Mouse (Mus musculus): ENCODE results near the gene 9330159F19Rik. TPM values are rescaled to one million over a fixed set of nuclear protein-coding genes. Genes with fewer than 3 reads are reported as not detected.

The 9330159F19Rik gene
- total and polyA plus RNA-seq, 3 experiments, result 0.10 to 0.68 (median 0.11) TPM

DNA sequence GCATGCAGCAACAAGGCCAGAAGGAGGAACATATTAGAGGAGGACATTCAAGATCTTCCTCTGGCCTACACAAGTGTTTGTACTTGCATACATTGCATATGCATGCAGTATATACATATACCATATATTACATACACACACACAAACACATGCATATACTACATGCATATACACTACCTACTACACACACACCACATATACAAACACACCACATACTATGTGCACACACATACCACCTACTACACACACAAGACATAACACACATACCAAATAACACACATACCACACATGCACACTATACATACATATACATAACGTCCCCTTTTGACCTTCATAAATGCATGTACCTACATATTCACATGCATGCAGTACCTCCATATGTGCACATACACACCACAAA lies 10.8 kb upstream of the 9330159F19Rik start:
- Histone ChIP-seq H3K27me3 (ENCODE audit: insufficient read depth, low read length) (peaks cover 3% of the 10 kb centered on the region; the same call in 1 of the 2 replicates), H3K9me3 (replicated peaks) (0 out of 2 replicates have a peak, but pooled peaks cover 3% of the 10 kb centered on the region), H3K4me3 (ENCODE audit: low read depth, low read length) (no peak overlapping the region), H3K36me3 (replicated peaks) (peaks cover 15% of the 10 kb centered on the region), H3K4me1 (ENCODE audit: insufficient read depth, low read depth, low read length) (peaks cover 7% of the 10 kb centered on the region; the same call in 1 of the 2 replicates)
- no peak for DNase-seq (ENCODE audit: low spot score)
- no peak for TF ChIP-seq TAL1 (conservative IDR thresholded peaks at IDR 0.05; ENCODE audit: low read depth, low read length)
- no peak for TF ChIP-seq GATA2 (IDR thresholded peaks at IDR 0.05; ENCODE audit: borderline replicate concordance, low read depth, low read length)
- no peak for TF ChIP-seq POLR2AphosphoS5 (IDR thresholded peaks at IDR 0.05; ENCODE audit: insufficient replicate concordance, low read depth, low read length)
- no peak for TF ChIP-seq GATA1 (IDR thresholded peaks at IDR 0.05; ENCODE audit: borderline replicate concordance, low read length)
- TF ChIP-seq CTCF (IDR thresholded peaks at IDR 0.05; ENCODE audit: low read depth, low read length), result no peak
- ATAC-seq (ENCODE audit: extremely low read depth, insufficient number of reproducible peaks, low FRiP score, poor library complexity, severe bottlenecking), result no peak

DNA sequence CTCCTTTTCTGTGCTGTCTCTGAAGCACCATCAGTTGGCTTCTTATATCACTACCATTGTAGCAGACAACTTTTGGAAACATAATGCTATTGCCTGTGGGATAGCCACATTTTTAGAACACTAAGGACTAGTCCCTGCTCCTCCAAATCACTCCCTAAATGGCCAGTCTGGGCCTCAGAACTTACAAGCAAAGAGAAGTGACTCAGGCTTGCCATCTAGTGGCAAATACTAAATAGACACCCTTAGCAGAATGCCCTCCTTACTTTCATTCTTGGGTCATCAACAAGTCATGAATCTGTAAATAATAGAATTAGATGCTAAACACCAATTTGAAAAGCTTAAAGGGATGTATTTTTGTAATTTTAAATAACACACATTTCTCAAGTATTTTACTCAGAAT lies 4.7 kb upstream of the 9330159F19Rik start:
- peaks cover 7% of the 10 kb centered on the region; the same call in 1 of the 2 replicates for H3K4me1 ChIP-seq (ENCODE audit: insufficient read depth, low read depth, low read length)
- no peaks in the 10 kb centered on the region for H3K9me3 ChIP-seq (replicated peaks)
- DNase-seq (ENCODE audit: low spot score) (peak; percentile 18), ATAC-seq (ENCODE audit: extremely low read depth, insufficient number of reproducible peaks, low FRiP score, poor library complexity, severe bottlenecking) (peak; percentile 34; the same call in 1 of the 2 replicates)
- H3K27me3 ChIP-seq (ENCODE audit: insufficient read depth, low read length), result no peaks in the 10 kb centered on the region
- no peak overlapping the region for H3K4me3 ChIP-seq (ENCODE audit: low read depth, low read length)
- H3K36me3 ChIP-seq (replicated peaks), result no peaks in the 10 kb centered on the region
- peak; percentile 30; the same call in 1 of the 2 replicates for TF ChIP-seq CTCF (IDR thresholded peaks at IDR 0.05; ENCODE audit: low read depth, low read length)
- no peak for TF ChIP-seq GATA1 (IDR thresholded peaks at IDR 0.05; ENCODE audit: borderline replicate concordance, low read length)
- TF ChIP-seq GATA2 (IDR thresholded peaks at IDR 0.05; ENCODE audit: borderline replicate concordance, low read depth, low read length), result no peak
- no peak for TF ChIP-seq TAL1 (conservative IDR thresholded peaks at IDR 0.05; ENCODE audit: low read depth, low read length)
- no peak for TF ChIP-seq POLR2AphosphoS5 (IDR thresholded peaks at IDR 0.05; ENCODE audit: insufficient replicate concordance, low read depth, low read length)

- no peaks in the 10 kb centered on the region for H3K27me3 ChIP-seq (ENCODE audit: insufficient read depth, low read length)
- H3K4me3 ChIP-seq (ENCODE audit: low read depth, low read length), result no peak overlapping the region
- TF ChIP-seq POLR2AphosphoS5 (IDR thresholded peaks at IDR 0.05; ENCODE audit: insufficient replicate concordance, low read depth, low read length) (no peak), TAL1 (conservative IDR thresholded peaks at IDR 0.05; ENCODE audit: low read depth, low read length) (no peak), GATA1 (IDR thresholded peaks at IDR 0.05; ENCODE audit: borderline replicate concordance, low read length) (no peak), CTCF (IDR thresholded peaks at IDR 0.05; ENCODE audit: low read depth, low read length) (no peak), GATA2 (IDR thresholded peaks at IDR 0.05; ENCODE audit: borderline replicate concordance, low read depth, low read length) (no peak)
- DNase-seq (ENCODE audit: low spot score), result no peak
- H3K4me1 ChIP-seq (ENCODE audit: insufficient read depth, low read depth, low read length), result peaks cover 7% of the 10 kb centered on the region; the same call in 1 of the 2 replicates
- no peak for ATAC-seq (ENCODE audit: extremely low read depth, insufficient number of reproducible peaks, low FRiP score, poor library complexity, severe bottlenecking)
- H3K36me3 ChIP-seq (replicated peaks), result no peaks in the 10 kb centered on the region
- no peaks in the 10 kb centered on the region for H3K9me3 ChIP-seq (replicated peaks)
These were observed 2.7 kb upstream of the 9330159F19Rik start for GRCm38 (mm10) chr10:29208735-29209134.

- no peaks in the 10 kb centered on the region for H3K4me1 ChIP-seq (ENCODE audit: insufficient read depth, low read depth, low read length)
- DNase-seq (ENCODE audit: low spot score) (no peak), ATAC-seq (ENCODE audit: extremely low read depth, insufficient number of reproducible peaks, low FRiP score, poor library complexity, severe bottlenecking) (no peak)
- TF ChIP-seq CTCF (IDR thresholded peaks at IDR 0.05; ENCODE audit: low read depth, low read length), result no peak
- H3K27me3 ChIP-seq (ENCODE audit: insufficient read depth, low read length), result no peaks in the 10 kb centered on the region
- H3K4me3 ChIP-seq (ENCODE audit: low read depth, low read length), result no peak overlapping the region
- H3K36me3 ChIP-seq (replicated peaks), result no peaks in the 10 kb centered on the region
- no peaks in the 10 kb centered on the region for H3K9me3 ChIP-seq (replicated peaks)
These were observed 2.2 kb downstream of the 9330159F19Rik start for GRCm38 (mm10) chr10:29213534-29214100.

DNA sequence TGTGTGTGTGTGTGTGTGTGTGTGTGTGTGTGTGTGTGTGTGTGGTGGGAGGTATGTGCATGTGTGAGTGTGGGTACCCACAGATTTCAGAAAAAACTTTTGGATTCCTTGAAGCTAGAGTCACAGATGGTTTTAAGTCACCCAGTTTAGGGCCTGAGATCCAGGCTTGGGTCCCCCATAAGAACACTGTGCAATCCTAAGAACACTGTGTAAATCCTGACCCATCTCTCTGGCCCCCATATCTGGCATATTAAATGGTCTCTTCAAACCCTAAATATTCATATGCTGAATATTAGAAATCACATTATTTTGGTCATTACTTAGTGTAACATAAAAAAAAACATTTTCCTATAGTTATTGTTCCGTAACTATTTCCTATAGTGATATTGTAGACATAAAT lies 5.6 kb downstream of the 9330159F19Rik start:
- no peak for TF ChIP-seq POLR2AphosphoS5 (IDR thresholded peaks at IDR 0.05; ENCODE audit: insufficient replicate concordance, low read depth, low read length)
- no peak for TF ChIP-seq TAL1 (conservative IDR thresholded peaks at IDR 0.05; ENCODE audit: low read depth, low read length)
- TF ChIP-seq GATA1 (IDR thresholded peaks at IDR 0.05; ENCODE audit: borderline replicate concordance, low read length), result no peak
- TF ChIP-seq CTCF (IDR thresholded peaks at IDR 0.05; ENCODE audit: low read depth, low read length), result no peak
- no peak for TF ChIP-seq GATA2 (IDR thresholded peaks at IDR 0.05; ENCODE audit: borderline replicate concordance, low read depth, low read length)
- H3K9me3 ChIP-seq (replicated peaks), result no peaks in the 10 kb centered on the region
- H3K4me3 ChIP-seq (ENCODE audit: low read depth, low read length), result no peak overlapping the region
- no peaks in the 10 kb centered on the region for H3K4me1 ChIP-seq (ENCODE audit: insufficient read depth, low read depth, low read length)
- H3K36me3 ChIP-seq (replicated peaks), result no peaks in the 10 kb centered on the region
- ATAC-seq (ENCODE audit: extremely low read depth, insufficient number of reproducible peaks, low FRiP score, poor library complexity, severe bottlenecking) (no peak), DNase-seq (ENCODE audit: low spot score) (no peak)
- H3K27me3 ChIP-seq (ENCODE audit: insufficient read depth, low read length), result no peaks in the 10 kb centered on the region

GRCm38 (mm10) chr10:29217451-29217850 lies 6.0 kb downstream of the 9330159F19Rik start:
- ATAC-seq (ENCODE audit: extremely low read depth, insufficient number of reproducible peaks, low FRiP score, poor library complexity, severe bottlenecking), result no peak
- no peak for TF ChIP-seq GATA2 (IDR thresholded peaks at IDR 0.05; ENCODE audit: borderline replicate concordance, low read depth, low read length)
- TF ChIP-seq TAL1 (conservative IDR thresholded peaks at IDR 0.05; ENCODE audit: low read depth, low read length), result no peak
- no peak for TF ChIP-seq GATA1 (IDR thresholded peaks at IDR 0.05; ENCODE audit: borderline replicate concordance, low read length)
- TF ChIP-seq CTCF (IDR thresholded peaks at IDR 0.05; ENCODE audit: low read depth, low read length), result no peak
- TF ChIP-seq POLR2AphosphoS5 (IDR thresholded peaks at IDR 0.05; ENCODE audit: insufficient replicate concordance, low read depth, low read length), result no peak
- H3K27me3 ChIP-seq (ENCODE audit: insufficient read depth, low read length), result no peaks in the 10 kb centered on the region
- no peaks in the 10 kb centered on the region for H3K9me3 ChIP-seq (replicated peaks)
- no peaks in the 10 kb centered on the region for H3K4me1 ChIP-seq (ENCODE audit: insufficient read depth, low read depth, low read length)
- H3K36me3 ChIP-seq (replicated peaks), result no peaks in the 10 kb centered on the region
- no peak overlapping the region for H3K4me3 ChIP-seq (ENCODE audit: low read depth, low read length)
- no peak for DNase-seq (ENCODE audit: low spot score)
